Mouse (Mus musculus) heart, adult 2 months (tissue): Measurements from ENCODE around the gene Ubac2. TPM values are rescaled to one million over a fixed set of nuclear protein-coding genes. Genes with fewer than 3 reads are reported as not detected.

Experiments
- DNase-seq, 2 experiments: peaks; one replicate each; pipeline ENCODE4 v3.0.0; 2021
- H3K27ac ChIP-seq: fragments of 200-600 bp; 2 replicates; pipeline ENCODE4 v1.8.1; 2022
- H3K27me3 ChIP-seq: fragments of 200-500 bp; 2 replicates; pipeline ENCODE4 v1.6.1; 2012; ENCODE audit warnings: mild to moderate bottlenecking, low read length, inconsistent platforms, mixed read lengths; ENCODE audit not compliant: control insufficient read depth, insufficient read depth
- H3K36me3 ChIP-seq: fragments of 200-500 bp; 2 replicates; pipeline ENCODE4 v1.6.1; 2012; ENCODE audit warnings: low read length, inconsistent platforms; ENCODE audit not compliant: control insufficient read depth, insufficient read depth
- H3K4me1 ChIP-seq: fragments of 200-500 bp; 2 replicates; pipeline ENCODE4 v1.6.1; 2011; ENCODE audit warnings: low read length; ENCODE audit not compliant: control insufficient read depth, insufficient read depth
- H3K4me3 ChIP-seq: fragments of 200-600 bp; 2 replicates; pipeline ENCODE4 v1.8.1; 2022
- H3K79me2 ChIP-seq: fragments of 200-500 bp; replicated peaks from 2 replicates; pipeline ENCODE4 v1.6.1; 2012; ENCODE audit warnings: mild to moderate bottlenecking, inconsistent platforms, low read length, moderate library complexity, mixed read lengths; ENCODE audit not compliant: control insufficient read depth, insufficient read depth
- H3K9ac ChIP-seq: fragments of 200-500 bp; 2 replicates; pipeline ENCODE4 v1.6.1; 2012; ENCODE audit warnings: low read depth, mild to moderate bottlenecking, control low read depth, inconsistent platforms, low read length, mixed read lengths
- CTCF ChIP-seq: fragments of 200-600 bp; IDR thresholded peaks from 2 replicates; pipeline ENCODE4 v1.8.1; 2022; ENCODE audit warnings: antibody characterized with exemption, mild to moderate bottlenecking, moderate library complexity
- EP300 ChIP-seq: fragments of 200-500 bp; IDR thresholded peaks from 2 replicates; pipeline ENCODE4 v1.6.1; 2011; ENCODE audit warnings: low read depth, low read length, control low read depth; ENCODE audit not compliant: insufficient read depth
- POLR2A ChIP-seq: fragments of 200-500 bp; IDR thresholded peaks from 2 replicates; pipeline ENCODE4 v1.6.1; 2011; ENCODE audit warnings: mild to moderate bottlenecking, low read depth, low read length, control low read depth; ENCODE audit not compliant: insufficient read depth
- WGBS: fragments of 180-500 bp; shearing (Covaris S2); methylation state at CpG from one replicate; pipeline ENCODE4 v1.1.7; 2018; 5-methylcytosine and 5-hydroxymethylcytosine counted together
- intact Hi-C: fragments of 180-260 bp; cut with DNase I; formaldehyde crosslinking; loops from one replicate; pipeline ENCODE4 v1.15.1; 2025
- polyA plus RNA-seq: library from polyadenylated mRNA; depleted of rRNA; stranded (reverse); fragments of >200 nt; gene quantifications from 2 replicates; pipeline ENCODE4 v1.2.3, GENCODE M21; 2012
- total RNA-seq, 2 experiments: library from RNA; stranded (reverse); gene quantifications; 2 replicates each; pipeline ENCODE4 v1.2.3; 2021

Ubac2 gene
- total and polyA plus RNA-seq, 3 experiments = 30.4 to 37.0 (median 31.9) TPM

- H3K27me3 ChIP-seq = no peaks in the 10 kb centered on the region
- H3K4me1 ChIP-seq = no peaks in the 10 kb centered on the region
- H3K36me3 ChIP-seq = no peaks in the 10 kb centered on the region
- WGBS = 86% methylated on average over 1 of the region's 1 CpGs
- no peak for DNase-seq
- H3K27ac ChIP-seq = no peak overlapping the region
- no peaks in the 10 kb centered on the region for H3K79me2 ChIP-seq
- intact Hi-C loops = no loop called here
- no peak overlapping the region for H3K4me3 ChIP-seq
- TF ChIP-seq CTCF (no peak), POLR2A (no peak), EP300 (no peak)
- no peak overlapping the region for H3K9ac ChIP-seq
Measured at GRCm38 (mm10) chr14:122023054-122023453, 144.6 kb downstream of the Ubac2 start.

- TF ChIP-seq POLR2A (no peak), EP300 (no peak), CTCF (no peak)
- Histone ChIP-seq H3K27ac (no peak overlapping the region), H3K36me3 (no peaks in the 10 kb centered on the region), H3K79me2 (no peaks in the 10 kb centered on the region), H3K9ac (no peak overlapping the region), H3K4me1 (no peaks in the 10 kb centered on the region), H3K4me3 (no peak overlapping the region), H3K27me3 (no peaks in the 10 kb centered on the region)
- no peak for DNase-seq
- intact Hi-C loops = no loop called here
Measured at GRCm38 (mm10) chr14:122023928-122024327, 145.5 kb downstream of the Ubac2 start.

DNA sequence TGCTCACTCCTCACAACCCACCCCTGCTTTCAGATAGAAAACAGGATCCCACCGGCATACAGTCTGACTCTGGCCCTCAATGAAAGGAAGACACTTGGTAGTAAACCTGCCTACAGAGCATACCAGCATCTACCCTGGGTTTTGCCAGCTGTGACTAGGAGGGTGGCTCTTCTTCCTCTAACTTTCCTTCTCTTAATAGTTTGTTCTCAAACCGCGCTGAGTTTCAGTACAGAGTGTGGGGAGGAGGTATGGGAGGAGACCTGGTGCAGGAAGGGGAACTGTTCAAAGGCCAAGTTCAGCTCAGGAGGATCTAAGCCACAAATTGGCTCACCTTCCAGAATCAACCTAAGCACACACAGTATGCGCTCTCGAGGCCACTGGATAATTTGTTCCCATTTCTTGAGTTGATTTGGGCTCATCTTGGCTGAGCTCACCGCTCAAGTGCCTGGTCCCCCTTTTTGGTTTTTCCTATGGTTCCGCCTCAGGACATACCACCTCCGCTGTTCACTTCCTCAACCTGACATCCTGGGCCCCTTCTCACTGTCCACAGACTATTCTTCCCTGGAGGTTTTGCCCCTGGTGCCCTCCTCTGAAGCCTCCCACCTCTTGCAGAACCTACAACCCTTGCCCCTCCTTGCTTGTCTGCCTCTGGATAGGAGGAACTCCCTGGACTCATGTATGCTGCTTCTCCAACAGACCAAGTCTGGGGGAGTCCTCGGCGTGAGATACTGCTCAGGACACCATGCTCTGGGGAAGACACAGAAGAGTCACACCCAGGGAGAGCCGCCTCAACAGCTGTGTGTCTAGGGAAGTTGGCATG lies 150.7 kb downstream of the Ubac2 start:
- Histone ChIP-seq H3K79me2 (no peaks in the 10 kb centered on the region), H3K4me3 (no peak overlapping the region), H3K27me3 (no peaks in the 10 kb centered on the region), H3K4me1 (no peaks in the 10 kb centered on the region), H3K27ac (no peak overlapping the region), H3K36me3 (no peaks in the 10 kb centered on the region), H3K9ac (no peak overlapping the region)
- TF ChIP-seq POLR2A (no peak), CTCF (no peak), EP300 (no peak)
- intact Hi-C loops = no loop called here
- DNase-seq = no peak
- 79% methylated on average over 11 of the region's 11 CpGs for WGBS

DNA sequence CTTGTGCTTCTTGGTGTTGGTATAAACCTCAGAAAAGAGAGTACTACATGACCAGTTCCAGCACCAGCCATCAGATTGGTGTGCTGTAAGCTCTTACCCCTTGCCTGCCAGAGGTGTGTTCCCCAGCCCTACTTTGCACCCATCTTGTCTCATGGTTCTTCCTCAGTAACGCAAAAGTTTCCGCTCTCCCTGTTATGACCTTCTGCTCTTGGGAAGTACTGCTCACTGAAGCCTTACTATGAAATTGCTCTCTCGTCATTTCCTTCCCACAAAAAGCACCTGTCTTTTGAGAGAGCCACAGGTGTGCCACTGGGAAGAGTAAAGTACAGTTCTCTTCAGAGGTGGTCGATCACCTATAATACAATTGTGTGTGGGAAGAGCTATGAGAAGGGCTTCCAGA lies 151.4 kb downstream of the Ubac2 start:
- H3K4me3 ChIP-seq = no peak overlapping the region
- no peak for DNase-seq
- intact Hi-C loops = no loop called here
- no peak overlapping the region for H3K9ac ChIP-seq
- H3K79me2 ChIP-seq = no peaks in the 10 kb centered on the region
- no peak overlapping the region for H3K27ac ChIP-seq
- H3K36me3 ChIP-seq = no peaks in the 10 kb centered on the region
- no peaks in the 10 kb centered on the region for H3K27me3 ChIP-seq
- TF ChIP-seq EP300 = no peak
- TF ChIP-seq POLR2A = no peak
- TF ChIP-seq CTCF = no peak
- WGBS = 88% methylated on average over 4 of the region's 4 CpGs
- no peaks in the 10 kb centered on the region for H3K4me1 ChIP-seq

GRCm38 (mm10) chr14:122032045-122032444 lies 153.6 kb downstream of the Ubac2 start:
- TF ChIP-seq POLR2A (no peak), EP300 (no peak), CTCF (no peak)
- Histone ChIP-seq H3K27me3 (no peaks in the 10 kb centered on the region), H3K9ac (no peak overlapping the region), H3K4me3 (no peak overlapping the region), H3K36me3 (no peaks in the 10 kb centered on the region), H3K4me1 (no peaks in the 10 kb centered on the region), H3K79me2 (no peaks in the 10 kb centered on the region), H3K27ac (no peak overlapping the region)
- 77% methylated on average over 2 of the region's 2 CpGs for WGBS
- no peak for DNase-seq
- intact Hi-C loops = no loop called here

DNA sequence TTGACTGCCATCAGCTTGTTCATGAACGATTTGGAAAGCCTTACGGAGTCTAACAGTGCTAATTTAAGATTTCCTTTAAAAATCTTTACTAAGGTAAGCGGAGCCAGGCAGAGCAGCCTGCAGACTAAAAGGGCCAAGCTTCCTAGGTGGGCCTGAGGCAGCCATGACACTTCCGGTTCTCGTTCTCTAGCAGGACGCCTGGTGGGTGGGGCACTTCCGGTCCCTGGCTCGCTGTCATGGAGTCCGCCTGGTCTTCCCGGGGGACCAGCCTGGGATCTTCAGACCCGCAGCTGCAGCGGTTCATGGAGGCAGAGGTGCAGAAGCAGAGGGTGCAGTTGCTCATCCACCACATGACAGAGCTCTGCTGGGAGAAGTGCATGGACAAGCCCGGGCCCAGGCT lies 156.0 kb downstream of the Ubac2 start, which contains the start of gene Timm8a2:
Gene Timm8a2 (plus strand): TSS at position 224 of the 400 bp plus-strand sequence.
- Histone ChIP-seq H3K79me2 (no peaks in the 10 kb centered on the region), H3K4me1 (no peaks in the 10 kb centered on the region; the same call in 1 of the 2 replicates), H3K27me3 (no peaks in the 10 kb centered on the region), H3K4me3 (no peak within 1 kb of the TSS), H3K9ac (no peak within 1 kb of the TSS), H3K27ac (no peak within 1 kb of the TSS), H3K36me3 (no peaks in the 10 kb centered on the region)
- no peak for TF ChIP-seq POLR2A
- no peak for TF ChIP-seq EP300
- TF ChIP-seq CTCF = no peak
- intact Hi-C loops = no loop called here
- WGBS = 80% methylated on average over 13 of the region's 13 CpGs
- no peak for DNase-seq
